23 mouse cellular contexts compared by ENCODE assay signal in the genomic region with DNA sequence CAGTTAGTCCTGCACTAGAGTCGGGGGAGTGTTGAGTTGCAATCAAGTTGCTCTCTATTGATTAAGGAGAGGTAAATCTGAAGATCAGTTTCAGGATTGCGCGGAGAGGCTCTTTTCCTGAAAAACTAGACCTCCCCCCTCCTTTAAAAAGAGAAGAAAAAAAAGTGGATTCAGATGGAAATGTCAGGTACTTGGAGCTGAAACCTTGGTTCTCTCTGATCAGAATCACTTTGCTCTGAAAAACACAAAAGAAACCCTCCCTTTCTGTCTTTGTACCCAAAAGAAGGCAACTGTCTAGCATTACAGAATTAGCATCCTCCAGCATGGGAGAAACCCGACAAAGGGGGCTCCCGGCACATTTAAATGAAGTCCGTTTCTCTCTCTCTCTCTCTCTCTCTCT. TPM values are rescaled to one million over a fixed set of nuclear protein-coding genes. Genes with fewer than 3 reads are reported as not detected.
"Had no signal": no experiment of that assay in that cellular context is flagged by ENCODE, and none has a peak within 500 bp of the region (broad histone marks: within the 10 kb centered on the region; RNA-seq: fewer than 3 reads in every experiment).

Gene Tecta, minus strand, starts transcription at position 101 of the 400 bp plus-strand sequence.

- H3K27me3 ChIP-seq: hindbrain, embryonic 12.5 days; hindbrain, embryonic 15.5 days; limb, embryonic 15.5 days had no signal

- ATAC-seq: forebrain, postnatal 0 days; hindbrain, postnatal 0 days; intestine, embryonic 16.5 days had no signal

- H3K4me3 ChIP-seq: heart, embryonic 10.5 days; heart, embryonic 12.5 days; hindbrain, embryonic 12.5 days; hindbrain, embryonic 15.5 days; layer of hippocampus, adult 2 months; left cerebral cortex, adult 2 months; limb, embryonic 13.5 days; limb, embryonic 15.5 days had no signal

- H3K4me2 ChIP-seq: heart, embryonic 12.5 days; hindbrain, embryonic 12.5 days; hindbrain, embryonic 15.5 days; limb, embryonic 13.5 days; limb, embryonic 15.5 days had no signal

- H3K27ac ChIP-seq: heart, embryonic 10.5 days; hindbrain, embryonic 12.5 days; hindbrain, embryonic 15.5 days; hindbrain, postnatal 0 days; layer of hippocampus, adult 2 months; left cerebral cortex, adult 2 months; limb, embryonic 13.5 days; limb, embryonic 15.5 days had no signal

- DNase-seq: forebrain, postnatal 0 days; gastrocnemius, postnatal 14 days; gastrocnemius, postnatal 36 days; heart, adult 18-20 months; heart, postnatal 10 days; heart, postnatal 4 days; kidney, adult 11 months; kidney, adult 8-10 months; kidney, postnatal 10 days; kidney, postnatal 25 days; kidney, postnatal 4 days had no signal

- H3K4me1 ChIP-seq: limb, embryonic 15.5 days had no signal

- H3K9me3 ChIP-seq: heart, embryonic 10.5 days; heart, embryonic 12.5 days; hindbrain, embryonic 12.5 days; hindbrain, embryonic 15.5 days; limb, embryonic 13.5 days; limb, embryonic 15.5 days had no signal

- H3K36me3 ChIP-seq: heart, embryonic 10.5 days; heart, embryonic 12.5 days; hindbrain, embryonic 12.5 days; hindbrain, embryonic 15.5 days; limb, embryonic 13.5 days; limb, embryonic 15.5 days had no signal

- H3K9ac ChIP-seq: forebrain, postnatal 0 days; heart, embryonic 12.5 days; hindbrain, embryonic 12.5 days; hindbrain, embryonic 15.5 days; limb, embryonic 13.5 days; limb, embryonic 15.5 days had no signal

RNA-seq across cellular contexts. Expression of gene Tecta, which starts in this region (rescaled TPM):
- polyA plus RNA-seq: heart, embryonic 14.5 days; liver, adult 2 months had no signal
